Mouse (Mus musculus): Measurements from ENCODE around the gene Gramd2.

The Gramd2 gene

GRCm38 (mm10) chr9:59679678-59680533 lies at the start of gene Gramd2:
Gene Gramd2, plus strand, starts transcription at chr9:59680144.
- no peak for DNase-seq (ENCODE audit: low read depth, low spot score)

DNA sequence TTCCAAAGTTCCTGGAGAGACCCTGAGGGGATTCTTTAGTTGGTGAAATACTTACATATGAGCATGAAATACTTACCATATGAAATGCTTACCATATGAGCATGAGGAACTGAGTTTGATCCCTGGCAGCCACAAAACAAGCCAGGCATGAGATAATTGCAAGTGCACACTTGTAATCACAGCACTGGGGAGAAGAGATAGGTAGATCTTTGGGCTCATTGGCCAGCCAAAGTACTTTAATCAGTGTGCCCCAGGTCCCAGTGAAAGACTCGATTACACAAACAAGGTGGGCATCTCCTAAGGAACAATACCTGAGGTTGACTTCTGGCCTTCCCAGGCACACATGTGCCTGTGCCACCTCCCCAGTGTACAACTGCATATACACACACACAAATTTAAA lies 41.6 kb upstream of the Gramd2 start:
- DNase-seq (ENCODE audit: low read depth, low spot score): no peak

DNA sequence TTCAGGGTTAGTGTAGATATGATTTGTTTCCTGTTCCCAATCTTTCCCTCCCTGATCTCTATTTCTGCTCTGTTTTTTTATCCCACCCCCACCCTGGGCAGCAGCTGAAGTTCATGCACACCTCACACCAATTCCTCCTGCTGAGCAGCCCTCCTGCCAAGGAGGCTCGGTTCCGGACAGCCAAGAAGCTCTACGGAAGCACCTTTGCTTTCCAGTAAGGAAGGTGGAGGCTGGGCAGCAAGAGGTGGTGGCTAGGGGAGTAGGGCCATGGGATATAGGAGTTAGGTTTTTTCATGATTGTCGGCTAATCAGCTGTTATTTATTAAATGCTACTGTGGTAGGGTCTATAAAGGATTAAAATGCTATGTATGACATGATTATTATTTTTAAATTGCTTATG lies 40.0 kb upstream of the Gramd2 start:
- no peak for DNase-seq (ENCODE audit: low read depth, low spot score)

DNA sequence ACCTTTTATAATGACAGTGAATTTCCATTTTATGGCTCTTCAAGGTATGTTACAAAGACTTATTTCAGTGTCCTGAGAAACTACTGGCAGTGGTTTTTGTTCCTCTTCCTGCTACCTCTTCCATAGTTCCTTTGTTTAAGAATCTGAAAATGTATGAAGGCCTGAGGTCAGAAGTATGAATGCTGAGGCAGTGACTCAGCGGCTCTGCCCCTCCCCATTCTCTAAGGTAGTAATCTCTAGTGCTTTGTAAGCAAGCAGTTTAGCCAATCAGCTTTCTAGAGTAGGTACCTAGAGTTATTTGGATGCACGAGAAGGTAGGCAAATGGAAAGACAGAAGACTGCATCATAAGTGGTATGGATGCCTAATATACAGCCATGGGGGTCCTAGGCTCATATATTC lies 38.6 kb upstream of the Gramd2 start:
- no peak for DNase-seq (ENCODE audit: low read depth, low spot score)

DNA sequence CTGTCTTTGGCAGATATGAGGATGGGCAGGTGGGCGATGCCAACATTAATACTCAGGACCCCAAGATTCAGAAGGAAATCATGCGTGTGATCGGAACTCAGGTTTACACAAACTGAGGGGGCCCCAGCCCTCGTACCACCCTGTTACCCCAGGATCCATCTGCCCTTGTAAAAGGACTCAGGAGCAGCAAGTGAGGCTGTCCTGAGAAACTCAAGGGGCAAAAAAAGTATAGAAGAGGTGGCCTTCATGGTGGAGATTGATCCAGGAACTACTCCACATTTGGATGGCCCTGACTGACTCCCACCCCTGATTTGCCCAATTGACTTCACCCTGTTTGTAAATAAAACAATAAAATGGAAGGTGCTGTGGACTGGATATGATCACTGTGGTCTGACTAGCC lies 30.0 kb upstream of the Gramd2 start:
- no peak for DNase-seq (ENCODE audit: low read depth, low spot score)

DNA sequence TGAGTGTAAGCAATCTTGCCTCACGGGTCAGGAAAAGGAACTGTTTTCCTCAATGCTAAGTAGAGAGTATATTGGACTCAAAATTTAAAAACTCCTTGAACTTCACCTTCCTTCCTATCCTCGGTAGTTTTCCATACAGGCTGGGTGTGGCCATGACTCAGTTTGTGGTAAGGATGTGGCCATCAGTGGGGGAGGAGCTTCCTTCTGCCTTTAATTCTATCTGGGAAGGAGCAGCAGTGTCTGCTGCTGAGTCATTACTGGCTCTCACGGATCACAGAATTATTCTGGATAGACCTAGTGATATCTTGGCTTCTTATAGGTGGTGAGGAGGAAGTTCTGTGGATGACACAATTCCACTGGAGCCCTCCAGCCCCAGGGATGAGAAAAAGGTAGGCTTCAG lies 26.6 kb upstream of the Gramd2 start:
- DNase-seq (ENCODE audit: low read depth, low spot score): no peak

- DNase-seq (ENCODE audit: low read depth, low spot score): no peak
Observed at GRCm38 (mm10) chr9:59654450-59654983, 25.4 kb upstream of the Gramd2 start.

DNA sequence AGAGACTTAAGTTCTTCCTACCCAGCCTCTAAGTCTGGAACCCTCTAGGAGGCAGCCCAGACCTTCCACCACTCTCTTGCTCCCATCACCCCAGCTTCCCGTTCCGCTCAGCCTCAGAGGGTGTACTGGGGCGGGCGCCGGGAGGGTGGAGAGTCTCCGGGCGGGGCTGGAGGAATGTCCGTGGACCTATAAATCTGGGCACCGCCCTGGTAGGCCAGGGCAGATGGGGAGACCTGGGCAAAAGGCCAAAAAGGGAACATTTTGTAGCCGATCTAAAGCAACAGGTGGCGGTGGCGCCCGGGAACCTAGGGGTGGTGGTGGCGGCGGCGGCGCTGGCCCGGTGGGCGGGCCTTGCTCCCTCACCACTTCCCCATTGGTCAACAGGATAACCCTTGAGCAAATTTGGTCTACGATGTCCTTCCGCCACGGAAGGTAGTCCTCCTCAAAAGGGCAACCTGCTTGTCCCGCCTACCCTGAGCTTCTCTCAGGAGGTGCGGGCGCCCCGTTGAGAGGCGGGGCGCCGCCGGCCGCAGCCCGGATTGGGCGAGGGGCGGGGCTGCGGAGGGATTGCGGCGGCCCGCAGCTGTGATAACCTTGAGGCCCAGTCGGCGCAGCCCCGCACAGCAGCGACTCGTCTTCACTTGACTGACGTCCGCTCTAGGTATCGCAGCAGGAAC lies 23.8 kb upstream of the Gramd2 start, which contains the start of gene Pkm:
Pkm (plus strand) TSS at position 411 of the 677 bp plus-strand sequence.
- peak; percentile 100 for DNase-seq (ENCODE audit: low read depth, low spot score)

GRCm38 (mm10) chr9:59656635-59657617 lies 23.0 kb upstream of the Gramd2 start:
- no peak for DNase-seq (ENCODE audit: low read depth, low spot score)

GRCm38 (mm10) chr9:59658146-59658545 lies 21.8 kb upstream of the Gramd2 start:
- DNase-seq (ENCODE audit: low read depth, low spot score): no peak

DNA sequence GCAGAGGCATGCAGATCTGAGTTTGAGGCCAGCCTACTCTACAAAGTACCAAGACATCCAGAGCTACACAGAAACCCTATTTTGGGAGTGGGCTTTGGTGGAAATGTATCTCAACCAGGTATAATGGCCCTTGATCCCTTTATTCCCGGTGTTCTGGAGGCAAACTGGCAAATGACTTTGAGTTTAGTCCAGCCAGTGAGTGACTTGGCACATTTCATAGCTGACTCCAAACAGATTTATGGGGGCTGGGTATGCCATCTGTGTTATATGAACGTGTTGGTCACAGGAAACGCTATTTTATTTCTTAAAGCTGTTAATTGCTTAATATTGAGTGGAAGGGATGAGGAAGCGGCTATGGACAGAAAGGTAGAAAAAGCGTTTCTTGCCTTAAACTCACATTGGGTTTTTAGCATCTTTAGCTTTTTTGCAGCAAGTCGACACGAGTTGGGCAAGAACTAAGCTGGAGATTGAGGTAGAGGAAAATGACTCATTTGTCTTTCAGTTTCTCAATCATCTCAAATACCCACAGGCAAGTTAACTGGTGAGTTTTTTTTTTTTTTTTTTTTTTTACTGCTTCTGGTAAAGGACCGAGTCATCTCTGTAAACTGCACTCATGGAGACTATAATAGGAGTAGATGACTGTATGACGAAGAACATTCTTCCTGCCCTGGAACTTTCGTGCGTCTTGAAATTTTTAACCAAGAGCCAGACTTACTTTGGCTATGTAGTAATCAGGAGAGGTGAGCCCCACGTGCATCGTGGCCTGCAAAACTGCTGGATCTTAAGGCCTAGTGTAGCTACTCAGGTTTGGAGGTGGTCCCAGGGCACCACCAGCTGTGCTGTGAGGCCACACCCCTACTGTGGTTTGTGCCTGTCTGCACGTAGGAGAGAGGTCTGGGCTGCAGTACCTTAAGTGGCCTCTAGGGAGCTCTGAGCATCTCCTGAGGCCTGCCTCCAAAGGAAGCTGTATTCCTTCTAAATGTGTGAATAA lies 20.6 kb upstream of the Gramd2 start:
- DNase-seq (ENCODE audit: low read depth, low spot score): no peak

GRCm38 (mm10) chr9:59660421-59660820 lies 19.5 kb upstream of the Gramd2 start:
- no peak for DNase-seq (ENCODE audit: low read depth, low spot score)

GRCm38 (mm10) chr9:59661298-59661975 lies 18.5 kb upstream of the Gramd2 start:
- no peak for DNase-seq (ENCODE audit: low read depth, low spot score)

GRCm38 (mm10) chr9:59663226-59663625 lies 16.7 kb upstream of the Gramd2 start:
- DNase-seq (ENCODE audit: low read depth, low spot score): no peak

GRCm38 (mm10) chr9:59663957-59664356 lies 16.0 kb upstream of the Gramd2 start:
- no peak for DNase-seq (ENCODE audit: low read depth, low spot score)

- DNase-seq (ENCODE audit: low read depth, low spot score): no peak
Observed at GRCm38 (mm10) chr9:59664664-59665256, 15.2 kb upstream of the Gramd2 start.

GRCm38 (mm10) chr9:59666016-59666415 lies 13.9 kb upstream of the Gramd2 start:
- DNase-seq (ENCODE audit: low read depth, low spot score): no peak

DNA sequence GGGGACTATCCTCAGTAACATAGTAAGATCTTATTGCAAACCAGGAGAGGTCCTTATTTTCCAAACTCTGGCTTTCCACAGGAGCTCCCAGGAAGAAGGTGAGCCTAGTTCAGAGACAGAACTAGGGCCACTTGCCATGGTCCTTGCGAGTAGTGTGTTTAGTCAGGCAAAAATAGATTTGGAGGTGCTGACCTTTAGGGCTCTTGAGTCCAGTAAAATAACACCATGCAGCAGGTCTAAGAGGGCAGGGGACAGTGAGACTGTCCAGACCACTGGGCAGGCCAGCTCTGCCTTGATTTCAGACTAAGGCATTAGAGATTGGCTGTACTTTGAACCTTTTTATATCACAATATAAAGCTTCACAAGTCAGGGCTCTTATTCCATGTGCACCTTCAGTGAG lies 13.1 kb upstream of the Gramd2 start:
- DNase-seq (ENCODE audit: low read depth, low spot score): no peak

GRCm38 (mm10) chr9:59667250-59667649 lies 12.7 kb upstream of the Gramd2 start:
- peak; percentile 80 for DNase-seq (ENCODE audit: low read depth, low spot score)
